Comparison of ENCODE assay signal across 8 mouse cellular contexts in the genomic region with DNA sequence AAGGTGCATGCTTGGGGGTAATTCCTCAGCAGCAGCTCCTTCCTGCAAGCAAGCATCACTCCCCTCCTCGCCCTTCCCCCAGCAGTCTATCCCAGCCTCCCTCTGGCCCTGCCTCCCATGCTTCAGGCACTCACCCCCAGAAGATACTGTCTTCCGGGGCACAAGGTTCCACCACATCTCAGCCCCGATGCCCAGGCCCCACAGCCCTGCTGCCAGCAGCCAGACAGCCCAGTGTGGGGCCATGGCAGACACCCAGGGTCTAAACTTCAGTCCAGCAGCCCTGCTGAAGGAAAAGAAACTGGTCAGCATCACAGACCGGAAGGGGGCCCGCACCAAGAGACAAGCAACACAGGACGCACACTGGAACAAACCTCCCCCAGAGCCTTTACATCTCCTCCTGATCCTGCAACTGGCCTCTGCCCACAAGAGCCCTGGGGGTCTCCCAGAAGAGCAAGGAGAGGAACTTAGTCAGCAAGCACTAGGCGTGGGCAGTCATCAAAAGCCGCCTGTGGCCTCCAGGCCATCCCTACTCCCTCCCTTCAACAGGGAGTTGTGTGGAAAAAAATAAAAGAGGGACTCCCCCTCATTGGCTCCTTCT. TPM values are rescaled to one million over a fixed set of nuclear protein-coding genes. Genes with fewer than 3 reads are reported as not detected.
DNase-seq lines count a peak whose midpoint lies in the region; ATAC-seq and TF ChIP-seq lines count a peak whose summit lies in the region.

No protein-coding gene starts in this region.

- 8% methylated on average over 8 of the region's 8 CpGs for WGBS in hindbrain, embryonic 10.5 days
- 18% methylated on average over 8 of the region's 8 CpGs for WGBS in liver, postnatal 0 days (ENCODE audit: insufficient replicate concordance)

- peak; percentile 50 to 69 for DNase-seq in adrenal gland, adult (ENCODE audit: inconsistent age in 2 of 2, low spot score in 1 of 2)
- DNase-seq in adrenal gland, adult 18-20 months (ENCODE audit: low spot score in 2 of 2): no peak
- DNase-seq in thymus, postnatal 25 days: peak; percentile 14
- no peak for DNase-seq in thymus, adult 18-20 months
- peak; percentile 49 for DNase-seq in hindbrain, embryonic 10.5 days (ENCODE audit: low spot score)
- peak; percentile 36 for DNase-seq in liver, postnatal 0 days
- no peak for DNase-seq in frontal cortex, postnatal 14 days (ENCODE audit: low spot score in 2 of 2)
- no peak for DNase-seq in frontal cortex, postnatal 36 days (ENCODE audit: low spot score in 2 of 2)

- no peak for TF ChIP-seq CTCF in liver, postnatal 0 days (IDR thresholded peaks at IDR 0.05; ENCODE audit: low read depth)

- peaks cover 54% of the 10 kb centered on the region for H3K4me1 ChIP-seq in hindbrain, embryonic 10.5 days (replicated peaks)
- H3K4me1 ChIP-seq in liver, postnatal 0 days (ENCODE audit: insufficient read depth): peaks cover 20% of the 10 kb centered on the region

- H3K4me2 ChIP-seq in liver, postnatal 0 days (ENCODE audit: low read depth, low read length): peak overlapping the region; percentile 84

- H3K27ac ChIP-seq in hindbrain, embryonic 10.5 days: peak overlapping the region; percentile 99
- peak overlapping the region; percentile 94 for H3K27ac ChIP-seq in liver, postnatal 0 days (ENCODE audit: low read depth)

- TF ChIP-seq EP300 in liver, postnatal 0 days (IDR thresholded peaks at IDR 0.05; ENCODE audit: low read depth): no peak

- peak overlapping the region; percentile 78 for H3K4me3 ChIP-seq in hindbrain, embryonic 10.5 days
- peak overlapping the region; percentile 68 for H3K4me3 ChIP-seq in liver, postnatal 0 days (ENCODE audit: low read depth, low read length)

- ATAC-seq in liver, postnatal 0 days: no peak

- peak overlapping the region; percentile 80 for H3K9ac ChIP-seq in liver, postnatal 0 days (replicated peaks)

- H3K36me3 ChIP-seq in hindbrain, embryonic 10.5 days: peaks cover 47% of the 10 kb centered on the region
- H3K36me3 ChIP-seq in liver, postnatal 0 days (replicated peaks; ENCODE audit: insufficient read depth, low read length): peaks cover 18% of the 10 kb centered on the region

- no peaks in the 10 kb centered on the region for H3K9me3 ChIP-seq in hindbrain, embryonic 10.5 days
- H3K9me3 ChIP-seq in liver, postnatal 0 days (ENCODE audit: low read length): no peaks in the 10 kb centered on the region

- peaks cover 12% of the 10 kb centered on the region; the same call in 1 of the 2 replicates for H3K27me3 ChIP-seq in hindbrain, embryonic 10.5 days (ENCODE audit: insufficient read depth, poor library complexity, severe bottlenecking)
- H3K27me3 ChIP-seq in liver, postnatal 0 days (ENCODE audit: insufficient read depth, low read length): peaks cover 33% of the 10 kb centered on the region

RNA-seq across cellular contexts. Expression of a gene that starts 2.3 kb away (rescaled TPM):
- total RNA-seq in adrenal gland, adult 18-20 months (2021): 10 to 100 TPM; 13.7 to 15.8 TPM
- polyA plus RNA-seq in hindbrain, embryonic 10.5 days (2016; fragmentation: Nextera tagmentation; extraction: Ambion mirVana): 25.4 and 29.6 TPM in 2 replicates
- polyA plus RNA-seq in liver, postnatal 0 days (2015; fragmentation: Nextera tagmentation; extraction: Ambion mirVana): 2.0 TPM in 2 replicates

RNA-seq across cellular contexts. Expression of a gene that starts 8.7 kb away (rescaled TPM):
- total RNA-seq in adrenal gland, adult 18-20 months (2021): 10 to 100 TPM; 11.0 to 11.1 TPM
- polyA plus RNA-seq in hindbrain, embryonic 10.5 days (2016; fragmentation: Nextera tagmentation; extraction: Ambion mirVana): 16.9 and 20.6 TPM in 2 replicates
- 7.4 and 8.3 TPM in 2 replicates for polyA plus RNA-seq in liver, postnatal 0 days (2015; fragmentation: Nextera tagmentation; extraction: Ambion mirVana)

RNA-seq across cellular contexts. Expression of a gene that starts 16.7 kb away (rescaled TPM):
- total RNA-seq in adrenal gland, adult 18-20 months (2021): not detected
- 0.75 TPM in 1 of 2 replicates, not detected in the other for polyA plus RNA-seq in hindbrain, embryonic 10.5 days (2016; fragmentation: Nextera tagmentation; extraction: Ambion mirVana)
- 0.45 TPM in 1 of 2 replicates, not detected in the other for polyA plus RNA-seq in liver, postnatal 0 days (2015; fragmentation: Nextera tagmentation; extraction: Ambion mirVana)

RNA-seq across cellular contexts. Expression of a gene that starts 19.2 kb away (rescaled TPM):
- 10 to 100 TPM; 10.3 to 10.6 TPM for total RNA-seq in adrenal gland, adult 18-20 months (2021)
- 15.7 and 18.0 TPM in 2 replicates for polyA plus RNA-seq in hindbrain, embryonic 10.5 days (2016; fragmentation: Nextera tagmentation; extraction: Ambion mirVana)
- polyA plus RNA-seq in liver, postnatal 0 days (2015; fragmentation: Nextera tagmentation; extraction: Ambion mirVana): 2.0 and 2.2 TPM in 2 replicates

RNA-seq across cellular contexts. Expression of a gene that starts 44.2 kb away (rescaled TPM):
- total RNA-seq in adrenal gland, adult 18-20 months (2021): 10 to 100 TPM; 20.8 to 28.9 TPM
- 3.2 and 3.5 TPM in 2 replicates for polyA plus RNA-seq in hindbrain, embryonic 10.5 days (2016; fragmentation: Nextera tagmentation; extraction: Ambion mirVana)
- 0.92 and 1.1 TPM in 2 replicates for polyA plus RNA-seq in liver, postnatal 0 days (2015; fragmentation: Nextera tagmentation; extraction: Ambion mirVana)

Comparison
In these comparisons a context has a peak if more than half of its experiments do, and no peak if none do; other contexts are left out.
1. DNase-seq: peak in adrenal gland, adult (2 of 2), thymus, postnatal 25 days (single experiment), hindbrain, embryonic 10.5 days (single experiment) and liver, postnatal 0 days (single experiment); none in adrenal gland, adult 18-20 months (0 of 2), thymus, adult 18-20 months (0 of 2), frontal cortex, postnatal 14 days (0 of 2) and frontal cortex, postnatal 36 days (0 of 2).